Mouse (Mus musculus) forebrain, embryonic 13.5 days (tissue): ENCODE data around the gene Rgl1. TPM values are rescaled to one million over a fixed set of nuclear protein-coding genes. Genes with fewer than 3 reads are reported as not detected.
A peak's percentile ranks its signal among the peaks of the same experiment; 100 is the strongest.

Experiments
- ATAC-seq: fragments of 200-750 bp; cut with Nextera tagmentation; 2 replicates; pipeline ENCODE4 v1.8.0; 2017
- H3K27ac ChIP-seq: fragments of 300-500 bp; sonication (generic); 2 replicates; pipeline ENCODE4 v1.5.1; 2015; ENCODE audit warnings: inconsistent platforms, mild to moderate bottlenecking, moderate library complexity
- H3K27me3 ChIP-seq: fragments of 300-500 bp; sonication (generic); 2 replicates; pipeline ENCODE4 v1.6.1; 2015; ENCODE audit warnings: mild to moderate bottlenecking, inconsistent platforms
- H3K36me3 ChIP-seq: fragments of 300-500 bp; sonication (generic); 2 replicates; pipeline ENCODE4 v1.6.1; 2015; ENCODE audit warnings: mild to moderate bottlenecking, inconsistent platforms; ENCODE audit not compliant: poor library complexity, severe bottlenecking
- H3K4me1 ChIP-seq: fragments of 300-500 bp; sonication (generic); 2 replicates; pipeline ENCODE4 v1.6.1; 2015; ENCODE audit warnings: inconsistent platforms
- H3K4me2 ChIP-seq: fragments of 300-500 bp; sonication (generic); 2 replicates; pipeline ENCODE4 v1.6.1; 2015; ENCODE audit warnings: inconsistent platforms, mild to moderate bottlenecking, moderate library complexity
- H3K4me3 ChIP-seq: fragments of 300-500 bp; sonication (generic); 2 replicates; pipeline ENCODE4 v1.5.1; 2015; ENCODE audit warnings: mild to moderate bottlenecking, inconsistent platforms
- H3K9ac ChIP-seq: fragments of 300-500 bp; sonication (generic); 2 replicates; pipeline ENCODE4 v1.6.1; 2015; ENCODE audit warnings: mild to moderate bottlenecking, inconsistent platforms
- H3K9me3 ChIP-seq: fragments of 300-500 bp; sonication (generic); replicated peaks from 2 replicates; pipeline ENCODE4 v1.6.1; 2016; ENCODE audit warnings: inconsistent platforms
- WGBS: fragments of 180-500 bp; shearing (Covaris S2); methylation state at CpG from one replicate; pipeline ENCODE4 v1.1.7; 2015; 5-methylcytosine and 5-hydroxymethylcytosine counted together
- polyA plus RNA-seq: library from polyadenylated mRNA; unstranded; fragments of >200 nt; fragmentation: Nextera tagmentation; extraction: Ambion mirVana; gene quantifications from 2 replicates; pipeline ENCODE4 v1.2.1, GENCODE M21; 2015

Rgl1 gene
- polyA plus RNA-seq, 1 experiment from 2014 or later: 18.5 TPM

DNA sequence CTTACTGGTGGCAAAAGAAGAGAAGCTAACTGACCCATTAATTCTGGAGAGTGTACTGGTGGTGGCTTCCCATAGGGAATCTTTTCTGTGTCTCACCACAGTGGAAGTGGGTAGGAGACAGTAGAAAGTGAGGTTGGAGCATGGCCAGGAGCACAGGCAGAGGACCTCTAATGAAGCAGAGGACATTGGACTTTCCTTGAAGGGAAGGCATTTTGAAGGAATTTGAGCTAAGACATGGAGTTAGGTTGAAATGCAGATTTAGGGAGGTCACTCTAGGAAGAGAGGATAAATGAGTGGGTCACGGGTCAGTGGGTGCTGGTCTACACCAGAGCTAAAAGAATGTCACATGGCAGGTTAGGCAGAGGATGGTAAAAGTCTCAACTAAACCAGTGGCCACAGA, 275.3 kb downstream of the Rgl1 start:
- H3K9ac ChIP-seq: no peak overlapping the region
- no peak for ATAC-seq
- H3K36me3 ChIP-seq: no peaks in the 10 kb centered on the region
- H3K9me3 ChIP-seq: no peaks in the 10 kb centered on the region
- H3K27me3 ChIP-seq: no peaks in the 10 kb centered on the region
- WGBS: 91% methylated on average over 1 of the region's 1 CpGs
- no peaks in the 10 kb centered on the region for H3K4me1 ChIP-seq
- H3K4me2 ChIP-seq: no peak overlapping the region
- no peak overlapping the region for H3K27ac ChIP-seq
- H3K4me3 ChIP-seq: no peak overlapping the region

DNA sequence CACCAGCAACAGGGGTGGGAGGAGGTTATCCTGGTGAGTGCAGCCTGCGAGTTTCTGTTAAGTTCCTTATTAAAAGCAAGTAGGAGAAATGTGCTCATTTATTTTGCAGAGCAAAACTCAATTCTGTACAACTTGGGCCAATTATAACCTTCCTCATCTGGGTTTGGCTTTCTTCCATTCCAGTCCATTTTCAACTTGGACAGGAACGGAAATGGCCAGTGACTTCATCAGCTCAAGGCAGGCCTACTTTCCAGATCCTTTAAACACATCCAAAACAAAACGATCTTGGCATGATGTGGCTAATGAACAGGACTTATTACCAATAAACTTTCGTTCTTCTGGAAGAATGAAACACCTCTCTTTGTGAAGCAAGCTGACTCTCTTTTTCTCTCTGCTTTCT, 290.0 kb downstream of the Rgl1 start:
- Histone ChIP-seq H3K27ac (no peak overlapping the region), H3K4me1 (no peaks in the 10 kb centered on the region), H3K27me3 (no peaks in the 10 kb centered on the region), H3K4me3 (no peak overlapping the region), H3K9ac (no peak overlapping the region), H3K4me2 (no peak overlapping the region), H3K9me3 (no peaks in the 10 kb centered on the region), H3K36me3 (no peaks in the 10 kb centered on the region)
- WGBS: 82% methylated on average over 4 of the region's 4 CpGs
- ATAC-seq: no peak

DNA sequence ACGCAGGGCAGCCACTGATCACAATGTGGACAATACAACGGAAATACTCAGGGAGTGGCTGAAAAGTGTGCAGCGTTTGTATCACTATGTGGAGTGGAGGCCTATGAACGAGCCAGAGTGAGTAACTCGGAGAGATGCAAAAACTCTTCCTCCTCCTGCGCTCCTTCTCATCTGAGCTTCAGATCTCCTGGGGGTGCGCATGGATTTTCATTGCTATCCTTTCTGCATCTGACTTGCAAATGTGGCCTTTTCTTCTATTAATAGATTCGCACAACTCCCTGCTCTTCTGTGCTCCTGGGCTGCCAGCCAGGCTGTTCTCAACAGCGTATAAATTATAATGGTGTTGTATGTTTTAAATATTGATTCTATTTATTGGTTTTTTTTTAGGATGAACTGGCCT, 297.7 kb downstream of the Rgl1 start:
- H3K27me3 ChIP-seq: no peaks in the 10 kb centered on the region
- no peaks in the 10 kb centered on the region for H3K9me3 ChIP-seq
- no peaks in the 10 kb centered on the region for H3K36me3 ChIP-seq
- no peak overlapping the region for H3K9ac ChIP-seq
- H3K4me2 ChIP-seq: 0 out of 2 replicates have a peak overlapping the region, but pooled peaks have one; percentile 7
- no peak overlapping the region; the same call in none of the 2 replicates for H3K27ac ChIP-seq
- H3K4me1 ChIP-seq: peaks cover 8% of the 10 kb centered on the region
- ATAC-seq: peak; percentile 75; the same call in 1 of the 2 replicates
- H3K4me3 ChIP-seq: no peak overlapping the region
- WGBS: 40% methylated on average over 9 of the region's 9 CpGs

Other genes with a start within 250 kb of the Rgl1 start
- gene Apobec4, start 15.8 kb downstream of the Rgl1 start, polyA plus RNA-seq: 0.14 TPM in 1 of 2 replicates, not detected in the other
- gene Arpc5, start 191 bp upstream of the Rgl1 start, polyA plus RNA-seq: 299 and 312 TPM in 2 replicates
- 1.9 and 2.3 TPM in 2 replicates for gene Ncf2, start 33.8 kb upstream of the Rgl1 start, polyA plus RNA-seq
- 32.2 and 34.2 TPM in 2 replicates for gene Smg7, start 136.3 kb upstream of the Rgl1 start, polyA plus RNA-seq
- 38.8 and 41.9 TPM in 2 replicates for gene Nmnat2, start 188.6 kb upstream of the Rgl1 start, polyA plus RNA-seq